Mouse (Mus musculus) bone marrow macrophage, adult 2 months (primary cell): ENCODE results near the gene Tnfsf12.

Experiments used
- CTCF ChIP-seq: IDR thresholded peaks from 2 replicates; pipeline ENCODE4 v1.5.1; 2012; ENCODE audit warnings: low read depth, mild to moderate bottlenecking, low read length, moderate library complexity
- POLR2A ChIP-seq: IDR thresholded peaks from 2 replicates; pipeline ENCODE4 v1.6.1; 2012; ENCODE audit warnings: mild to moderate bottlenecking, low read depth, low read length, borderline replicate concordance

DNA sequence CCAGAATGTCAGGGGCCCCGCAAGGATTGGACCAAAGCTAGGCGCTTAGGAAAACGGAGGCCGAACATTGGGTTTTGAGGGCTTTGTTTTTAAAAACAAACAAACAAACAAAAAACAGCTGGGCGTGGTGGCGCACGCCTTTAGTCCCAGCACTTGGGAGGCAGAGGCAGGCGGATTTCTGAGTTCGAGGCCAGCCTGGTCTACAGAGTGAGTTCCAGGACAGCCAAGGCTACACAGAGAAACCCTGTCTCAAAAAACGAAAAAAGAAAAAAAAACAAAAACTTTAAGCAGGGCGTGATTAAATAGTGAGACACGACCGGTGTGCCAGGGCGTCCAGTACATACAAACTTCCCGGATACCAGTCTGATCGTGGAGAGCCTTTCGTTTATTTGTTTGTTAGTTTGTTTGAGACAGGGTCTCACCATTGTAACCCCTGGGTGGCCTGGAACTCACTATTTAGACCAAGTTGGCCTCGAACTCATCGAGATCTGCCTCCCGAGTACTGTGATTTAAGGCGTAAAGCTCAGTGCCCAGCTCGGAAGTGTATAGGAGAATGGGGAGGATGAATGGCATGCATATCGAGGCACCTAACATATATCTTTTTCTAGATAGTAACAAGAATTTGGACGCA lies 13.3 kb downstream of the Tnfsf12 start:
- TF ChIP-seq CTCF (no peak), POLR2A (no peak)
